Mouse (Mus musculus) B cell, adult 2 months (primary cell): ENCODE measurements around the gene Npas4.
A peak's percentile ranks its signal among the peaks of the same experiment; 100 is the strongest.

Experiments used
- DNase-seq, 2 experiments: peaks; one replicate each; pipeline ENCODE4 v3.0.0; 2022

The Npas4 gene

DNA sequence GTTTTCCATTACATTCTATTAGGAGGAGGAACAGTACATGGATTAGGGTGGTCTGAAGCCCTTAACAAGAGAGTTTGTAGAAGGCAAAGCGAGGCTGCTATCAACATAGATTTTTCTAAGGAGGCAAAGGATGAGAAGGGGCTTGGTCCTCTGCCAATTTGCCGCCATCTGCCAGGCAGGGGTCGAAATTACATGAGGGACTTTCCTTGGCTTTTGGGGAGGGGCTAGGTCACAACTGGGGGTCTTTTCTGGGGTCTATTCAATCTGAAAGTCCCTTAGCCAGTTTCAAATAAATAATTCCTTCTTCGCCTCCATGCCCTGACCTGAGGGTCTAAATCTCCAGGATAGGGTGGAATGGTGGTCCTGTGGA is at the start of gene Npas4:
Gene Npas4, minus strand, starts transcription at position 61 of the 370 bp plus-strand sequence.
- no peak for DNase-seq

DNA sequence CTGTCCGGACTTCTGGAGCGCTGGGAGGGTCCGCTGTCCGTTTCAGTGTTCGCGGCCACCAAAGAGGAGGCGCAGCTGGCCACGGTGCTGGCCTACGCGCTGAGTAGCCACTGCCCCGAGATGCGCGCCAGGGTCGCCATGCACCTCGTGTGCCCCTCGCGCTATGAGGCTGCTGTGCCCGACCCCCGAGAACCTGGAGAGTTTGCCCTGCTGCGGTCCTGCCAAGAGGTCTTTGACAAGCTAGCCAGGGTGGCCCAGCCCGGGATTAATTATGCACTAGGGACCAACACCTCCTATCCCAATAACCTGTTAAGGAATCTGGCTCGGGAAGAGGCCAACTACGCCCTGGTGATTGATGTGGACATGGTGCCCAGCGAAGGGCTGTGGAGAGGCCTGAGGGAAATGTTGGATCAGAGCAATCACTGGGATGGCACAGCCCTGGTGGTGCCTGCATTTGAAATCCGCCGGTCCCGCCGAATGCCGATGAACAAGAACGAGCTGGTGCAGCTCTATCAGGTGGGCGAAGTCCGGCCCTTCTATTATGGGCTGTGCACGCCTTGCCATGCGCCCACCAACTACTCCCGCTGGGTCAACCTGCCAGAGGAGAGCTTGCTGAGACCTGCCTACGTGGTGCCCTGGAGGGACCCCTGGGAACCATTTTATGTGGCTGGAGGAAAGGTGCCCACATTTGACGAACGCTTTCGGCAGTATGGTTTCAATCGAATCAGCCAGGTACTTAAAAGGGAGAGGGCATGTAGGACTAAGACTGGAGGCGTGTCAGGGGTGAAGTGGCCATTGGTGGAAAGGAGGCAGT is 49.4 kb upstream of the Npas4 start:
- DNase-seq = no peak

DNA sequence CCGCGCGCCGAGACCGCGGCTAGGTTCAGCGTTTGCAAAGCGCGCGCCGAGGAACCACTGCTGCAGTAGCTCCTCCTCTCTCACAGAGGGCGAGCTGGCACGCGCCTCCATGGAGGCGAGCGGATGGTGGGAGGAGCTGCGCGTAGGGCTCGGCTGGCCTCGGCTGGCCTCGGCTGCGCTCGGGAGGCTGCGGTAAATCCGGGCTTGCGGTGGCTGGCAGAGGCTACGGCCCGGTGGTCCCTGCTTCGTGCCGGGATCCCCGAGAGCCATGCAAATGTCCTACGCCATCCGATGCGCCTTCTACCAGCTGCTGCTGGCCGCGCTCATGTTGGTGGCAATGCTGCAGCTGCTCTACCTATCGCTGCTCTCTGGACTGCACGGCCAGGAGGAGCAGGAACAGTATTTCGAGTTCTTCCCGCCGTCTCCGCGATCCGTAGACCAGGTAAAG is 48.6 kb upstream of the Npas4 start, which contains the start of the genes B4gat1 and AC124502.3:
Gene B4gat1, plus strand, starts transcription at position 118 of the 448 bp plus-strand sequence.
Gene AC124502.3, plus strand, starts transcription at position 183 of the 448 bp plus-strand sequence.
- peak; percentile 84 for DNase-seq

DNA sequence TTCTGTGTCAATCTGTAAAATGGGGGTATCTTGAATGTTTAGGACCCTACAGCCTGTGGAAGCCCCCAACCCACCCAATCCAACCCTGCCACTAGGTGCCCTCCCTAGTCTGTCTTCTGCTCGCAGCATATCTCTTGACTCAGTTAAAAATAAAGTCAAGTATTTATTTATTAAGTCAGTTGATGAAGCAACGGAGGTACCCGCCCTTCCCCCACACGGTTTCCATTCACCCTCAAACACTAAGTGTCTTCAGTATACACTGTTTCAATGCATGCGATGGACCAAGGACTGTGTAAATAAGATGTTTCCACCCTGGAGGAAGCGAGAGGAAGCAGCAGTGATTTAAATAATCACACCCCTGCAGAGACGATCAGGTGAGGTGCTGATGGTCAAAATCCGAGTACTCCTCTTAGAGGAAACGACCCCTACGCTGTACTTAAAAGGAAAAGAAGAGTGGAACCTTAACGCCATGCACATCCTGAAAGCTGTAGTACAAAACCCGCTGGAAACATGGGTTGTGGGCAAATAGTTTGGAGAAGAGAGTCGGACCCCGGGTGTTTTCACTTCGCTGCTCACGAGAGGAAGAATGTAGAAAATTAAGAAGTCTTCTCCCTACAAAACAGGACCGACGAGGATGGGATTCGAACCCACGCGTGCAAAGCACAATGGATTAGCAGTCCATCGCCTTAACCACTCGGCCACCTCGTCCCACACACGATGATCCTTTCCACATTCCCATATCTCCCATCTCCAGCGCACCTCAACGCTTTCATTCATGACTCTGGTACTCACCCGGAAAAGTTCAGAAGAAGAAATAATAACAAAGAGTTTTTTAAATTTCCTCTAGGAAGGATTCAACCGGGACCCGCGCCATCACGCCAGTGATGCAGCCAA is 47.8 kb upstream of the Npas4 start:
- DNase-seq = peak; percentile 56 to 58

DNA sequence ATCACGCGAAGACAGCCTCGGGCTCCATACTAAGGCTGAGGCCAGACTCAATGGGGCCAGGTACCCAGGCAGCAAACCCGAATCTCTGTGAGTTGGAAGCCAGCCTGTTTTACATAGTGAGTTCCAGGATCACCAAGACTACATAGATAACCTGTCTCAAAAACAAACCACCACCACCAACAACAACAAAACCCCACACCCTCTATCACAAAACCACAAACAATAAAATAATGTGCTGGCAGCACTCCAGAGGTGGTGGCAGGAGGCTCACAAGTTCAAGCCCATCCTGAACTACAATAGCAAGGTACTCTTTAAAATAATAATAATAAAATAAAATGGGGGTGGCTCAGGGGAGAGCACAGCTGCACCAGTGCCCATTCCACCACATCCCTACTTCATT is 46.5 kb upstream of the Npas4 start:
- DNase-seq = no peak

DNA sequence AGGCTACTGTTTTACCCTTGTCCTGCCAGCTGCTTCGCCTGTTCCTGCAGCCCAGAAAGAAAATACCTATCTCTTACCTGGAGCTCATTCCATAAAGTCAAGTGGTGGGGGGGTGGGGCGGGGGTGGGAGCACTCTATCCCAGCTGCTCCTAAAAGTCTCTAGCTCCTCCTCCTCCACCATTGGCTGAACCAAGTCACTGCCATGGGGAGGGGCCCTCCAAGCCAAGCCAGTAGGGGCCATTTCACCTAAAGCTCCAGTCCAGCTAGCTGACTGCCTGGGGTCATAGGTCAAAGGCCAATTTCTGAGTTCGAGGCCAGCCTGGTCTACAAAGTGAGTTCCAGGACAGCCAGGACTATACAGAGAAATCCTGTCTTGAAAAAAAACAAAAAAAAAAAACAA is 42.6 kb upstream of the Npas4 start:
- DNase-seq = no peak

DNA sequence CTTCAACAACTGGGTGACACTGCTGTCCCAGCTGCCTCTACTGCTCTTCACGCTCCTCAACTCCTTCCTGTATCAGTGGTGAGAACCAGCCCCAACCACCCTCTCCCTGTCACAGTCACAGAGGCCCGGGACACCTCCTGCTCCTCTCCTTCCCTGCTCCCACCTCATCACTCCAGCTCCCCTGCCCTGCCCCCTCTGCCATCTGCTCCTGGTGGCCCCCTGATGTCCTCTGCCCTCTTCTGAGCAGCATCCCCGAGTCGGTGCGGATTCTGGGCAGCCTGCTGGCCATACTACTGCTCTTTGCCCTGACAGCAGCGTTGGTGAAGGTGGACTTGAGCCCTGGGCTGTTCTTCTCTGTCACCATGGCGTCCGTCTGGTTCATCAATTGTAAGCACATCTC is 36.0 kb upstream of the Npas4 start:
- no peak for DNase-seq

DNA sequence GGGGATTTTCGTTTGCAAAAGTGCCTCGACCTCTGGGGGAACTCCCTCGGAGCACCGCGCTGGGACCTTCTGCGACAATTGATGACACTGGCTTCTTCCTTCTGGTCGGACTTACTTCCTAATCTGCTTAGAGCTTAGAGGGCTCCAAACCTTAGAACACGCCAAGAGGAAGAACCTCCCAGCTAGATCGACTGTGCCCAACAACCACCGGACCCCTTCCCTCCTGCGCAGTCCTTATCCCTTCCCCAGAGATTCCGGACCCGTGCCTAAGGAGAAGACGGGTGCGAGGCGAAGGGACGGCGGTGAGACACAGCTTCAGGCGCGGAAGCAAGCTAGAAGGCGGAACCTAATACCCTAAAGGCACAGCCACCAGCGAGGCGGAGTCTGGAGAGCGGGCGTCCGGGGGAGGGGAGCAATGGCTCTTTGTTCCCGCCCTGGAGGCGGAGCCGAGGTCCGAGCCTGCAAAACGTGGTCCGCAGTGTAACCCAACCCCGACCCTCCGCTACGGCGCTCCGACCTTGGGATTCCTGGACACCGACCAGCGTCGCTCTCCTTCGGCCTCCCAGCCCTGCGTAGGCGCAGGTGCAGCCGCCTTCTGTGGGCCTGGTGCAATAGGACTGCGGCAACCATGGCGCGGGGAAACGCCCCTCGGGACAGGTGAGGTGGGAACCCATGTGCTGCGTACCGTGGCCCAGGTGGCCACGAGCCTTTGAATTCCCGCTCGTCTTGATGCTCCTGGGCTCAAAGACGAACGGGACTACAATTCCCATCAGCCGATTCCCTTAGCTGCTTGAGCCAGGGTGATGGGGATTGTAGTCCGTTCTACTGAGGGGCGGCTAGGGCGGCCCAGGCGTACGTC is 33.7 kb upstream of the Npas4 start, which contains the start of gene Slc29a2:
Gene Slc29a2, plus strand, starts transcription at position 240 of the 859 bp plus-strand sequence.
- peak; percentile 90 to 91 for DNase-seq

DNA sequence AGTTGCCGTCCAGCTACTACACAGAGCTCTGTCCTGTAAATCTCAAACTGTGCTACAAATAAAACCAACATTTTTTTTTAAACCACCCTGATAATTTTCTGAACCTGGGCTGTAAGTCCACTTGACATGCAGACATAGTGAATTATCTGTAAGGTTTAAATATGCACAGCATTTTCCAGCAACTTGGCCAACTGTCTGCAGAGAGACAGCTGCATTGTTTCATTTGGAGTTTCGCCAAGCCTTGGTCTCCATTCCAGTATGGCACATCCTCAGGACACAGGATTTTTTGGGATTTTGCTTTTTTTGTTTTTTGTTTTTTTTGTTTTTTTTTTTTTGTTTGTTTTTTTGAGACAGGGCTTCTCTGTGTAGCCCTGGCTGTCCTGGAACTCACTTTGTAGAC is 31.3 kb upstream of the Npas4 start:
- no peak for DNase-seq

DNA sequence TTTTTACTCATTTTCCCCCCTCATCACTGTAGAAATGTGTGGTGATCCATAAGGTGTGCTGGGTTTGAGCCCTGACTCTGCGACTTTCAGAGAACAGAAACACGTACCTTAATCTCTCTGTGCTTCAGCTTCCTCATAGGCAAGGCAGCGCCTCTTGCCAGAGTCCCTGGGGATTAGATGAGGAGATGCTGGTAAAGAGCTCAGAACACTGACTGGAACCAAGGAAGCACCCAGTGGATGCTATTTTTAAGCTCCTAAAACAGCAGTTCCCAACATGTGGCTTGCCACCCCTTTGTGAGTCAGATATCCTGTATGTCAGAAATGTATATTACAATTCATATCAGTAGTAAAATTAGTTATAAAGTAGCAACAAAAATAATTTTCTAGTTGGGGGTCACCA is 28.1 kb upstream of the Npas4 start:
- no peak for DNase-seq

DNA sequence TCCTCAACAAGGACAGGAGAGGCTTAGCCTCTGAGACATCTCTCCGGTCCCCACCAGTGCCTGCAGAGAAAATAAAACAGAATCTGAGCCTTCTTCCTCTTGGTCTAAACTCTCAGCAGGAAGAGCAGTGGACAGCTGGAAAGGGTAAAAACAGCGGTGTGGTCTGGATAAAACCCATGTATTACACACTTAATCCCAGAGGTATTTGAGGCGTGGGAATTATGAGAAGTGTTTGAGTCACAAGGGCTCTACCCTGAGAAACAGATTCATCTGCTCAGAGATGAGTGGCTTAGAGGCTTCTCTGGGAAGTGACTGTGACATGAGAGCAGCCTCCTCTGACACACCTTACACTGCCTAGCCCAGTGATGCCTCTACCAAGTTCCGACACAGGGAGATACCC is 27.5 kb upstream of the Npas4 start:
- DNase-seq = no peak

DNA sequence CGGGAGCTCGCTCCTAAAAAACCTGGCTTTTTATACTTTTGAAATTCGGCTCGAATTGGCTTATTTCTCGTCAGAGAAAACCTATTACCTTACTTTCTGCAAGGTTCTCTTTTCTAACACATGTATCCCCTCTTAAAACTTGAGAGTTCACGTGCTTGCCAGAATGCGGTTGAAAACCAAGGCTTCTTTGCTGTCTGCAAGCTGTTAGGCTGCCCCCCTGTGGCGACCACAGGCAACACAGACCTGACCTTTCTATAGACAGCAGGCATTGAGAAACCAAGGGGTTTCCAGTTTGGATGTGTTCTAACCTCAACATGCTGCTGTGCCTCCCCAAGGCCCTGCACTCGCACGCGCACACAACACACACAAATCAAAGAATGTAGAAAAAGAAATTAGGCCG is 26.7 kb upstream of the Npas4 start:
- peak; percentile 84 to 87 for DNase-seq

DNA sequence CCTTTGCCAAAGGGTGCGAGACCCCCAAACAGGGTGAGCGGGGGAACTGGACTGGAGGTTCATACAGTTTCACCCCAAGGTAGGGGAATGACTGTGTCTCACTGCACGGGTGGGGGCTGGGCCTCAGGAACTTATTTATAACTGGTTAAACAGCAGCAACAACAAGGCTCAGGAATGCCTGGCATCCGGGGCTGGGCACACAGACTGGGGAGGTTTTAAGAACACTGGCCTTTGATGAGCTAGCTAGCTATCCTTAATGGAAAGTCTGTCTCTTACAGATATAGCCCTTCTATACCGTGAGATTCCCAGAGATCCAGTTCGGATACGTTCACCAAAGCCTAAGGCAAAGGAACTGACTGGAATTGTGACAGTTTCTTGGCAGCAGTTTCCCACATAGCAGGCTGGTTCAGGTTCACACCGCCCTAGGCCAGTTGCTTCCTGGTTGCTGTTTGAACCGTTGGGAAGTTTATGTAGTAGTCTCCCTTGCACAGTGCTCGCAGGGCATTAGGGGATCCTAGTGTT is 26.2 kb upstream of the Npas4 start:
- no peak for DNase-seq

DNA sequence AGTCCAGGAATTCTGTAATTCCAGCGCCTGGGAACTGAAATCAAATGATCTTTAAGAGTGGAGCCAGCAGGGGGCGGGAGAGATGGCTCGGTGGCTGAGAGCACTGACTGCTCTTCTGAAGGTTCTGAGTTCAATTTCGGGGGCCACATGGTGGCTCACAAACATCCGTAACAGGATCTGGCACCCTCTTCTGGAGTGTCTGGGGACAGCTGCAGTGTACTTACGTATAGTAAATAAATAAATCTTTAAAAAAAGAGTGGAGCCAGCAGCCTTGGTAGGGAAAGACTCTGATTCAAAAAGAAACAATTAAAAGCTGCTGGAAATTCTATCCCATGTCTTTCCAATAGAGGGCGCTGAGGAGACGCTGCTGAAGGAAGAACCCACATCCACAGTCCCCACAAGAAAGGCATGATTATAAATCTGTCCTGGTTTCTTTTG is 24.9 kb upstream of the Npas4 start:
- DNase-seq = peak; percentile 50

DNA sequence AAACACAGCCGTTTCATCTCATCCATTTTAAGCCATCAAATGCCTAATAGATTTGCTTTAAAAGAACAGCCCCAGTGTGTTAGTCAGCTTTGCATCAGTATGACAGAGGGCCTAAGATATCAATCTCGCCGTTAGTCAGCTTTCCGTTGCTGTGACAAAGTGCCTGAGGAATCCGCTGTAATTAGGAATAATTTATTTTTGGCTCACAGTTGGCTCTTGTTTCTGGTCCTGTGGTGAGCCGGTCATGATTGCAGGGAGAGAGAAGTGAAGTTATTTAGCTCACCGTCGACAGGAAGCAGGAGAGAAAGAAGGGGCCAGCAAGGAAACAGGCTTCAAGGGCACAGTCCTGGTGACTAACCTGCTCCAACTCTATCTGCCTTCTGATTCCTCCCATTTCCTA is 23.0 kb upstream of the Npas4 start:
- no peak for DNase-seq

DNA sequence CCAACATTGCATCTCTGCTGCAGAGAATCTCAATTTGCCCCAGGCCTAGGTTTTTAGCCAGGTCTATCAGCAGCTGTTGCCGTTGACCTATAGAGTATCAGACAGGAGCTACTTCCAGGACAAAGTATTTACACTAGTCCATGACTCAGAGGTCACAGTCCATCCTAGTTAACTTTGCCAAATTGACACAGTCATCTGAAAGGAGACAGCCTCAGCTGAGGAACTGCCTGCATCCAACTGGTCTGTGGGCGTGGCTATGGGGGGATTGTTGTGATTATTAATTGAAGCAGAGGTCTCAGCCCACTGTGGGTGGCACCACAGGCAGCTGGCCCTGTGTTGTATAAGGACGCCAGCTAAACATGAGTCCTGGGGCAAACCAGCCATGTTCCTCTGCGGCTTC is 14.8 kb upstream of the Npas4 start:
- no peak for DNase-seq

DNA sequence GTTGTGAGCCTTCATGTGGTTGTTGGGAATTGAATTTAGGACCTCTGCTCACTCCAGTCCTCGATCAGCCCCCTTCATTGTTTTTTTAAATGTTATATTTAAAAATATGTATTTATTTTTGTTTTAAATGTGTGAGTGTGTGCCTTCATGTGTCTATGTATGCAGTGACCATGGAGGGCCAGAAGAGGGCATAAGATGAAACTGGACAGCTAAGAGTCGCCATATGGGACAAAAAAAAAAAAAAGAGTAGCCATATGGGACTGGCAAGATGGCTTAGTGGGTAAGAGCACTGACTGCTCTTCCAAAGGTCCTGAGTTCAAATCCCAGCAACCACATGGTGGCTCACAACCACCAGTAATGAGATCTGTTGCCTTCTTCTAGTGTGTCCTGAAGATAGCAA is 13.5 kb upstream of the Npas4 start:
- DNase-seq = peak in 1 of 2 experiments; percentile 21

DNA sequence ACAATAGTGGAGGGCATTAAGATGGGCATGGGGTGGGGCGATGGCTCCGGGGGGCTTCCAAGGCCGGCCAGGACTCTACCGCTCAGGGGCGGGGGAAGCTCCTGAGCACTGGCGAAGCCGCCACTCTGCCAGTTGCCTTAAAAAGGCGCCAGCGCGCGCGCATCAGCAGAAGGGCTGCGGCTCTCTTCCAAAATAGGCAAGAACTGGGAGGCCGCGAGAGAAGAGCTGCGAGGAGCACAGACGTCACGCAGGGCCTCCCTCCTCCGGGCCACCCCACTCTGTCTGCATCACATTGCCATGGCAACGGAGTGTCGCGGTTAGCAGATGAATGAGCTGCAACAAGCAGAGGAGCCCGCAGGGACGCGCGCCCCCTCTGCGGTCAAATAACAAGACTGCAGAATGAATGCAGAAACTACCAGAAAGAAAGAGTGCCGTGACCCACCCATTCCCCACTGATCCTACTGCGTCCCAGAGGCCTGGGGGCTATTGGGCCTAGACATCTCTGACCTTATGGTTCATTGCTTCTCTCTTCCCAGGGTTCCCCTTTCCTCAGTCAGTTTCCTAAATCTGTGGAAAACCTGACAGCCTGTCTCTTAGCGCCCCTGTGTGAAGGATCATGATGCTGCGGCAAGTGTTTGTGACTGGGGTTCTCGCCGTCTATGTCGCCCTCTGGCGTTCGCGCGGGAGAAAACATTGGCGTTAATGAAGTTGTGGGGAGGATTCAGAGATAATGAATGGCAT is 11.7 kb upstream of the Npas4 start:
- DNase-seq = peak; percentile 83 to 84

DNA sequence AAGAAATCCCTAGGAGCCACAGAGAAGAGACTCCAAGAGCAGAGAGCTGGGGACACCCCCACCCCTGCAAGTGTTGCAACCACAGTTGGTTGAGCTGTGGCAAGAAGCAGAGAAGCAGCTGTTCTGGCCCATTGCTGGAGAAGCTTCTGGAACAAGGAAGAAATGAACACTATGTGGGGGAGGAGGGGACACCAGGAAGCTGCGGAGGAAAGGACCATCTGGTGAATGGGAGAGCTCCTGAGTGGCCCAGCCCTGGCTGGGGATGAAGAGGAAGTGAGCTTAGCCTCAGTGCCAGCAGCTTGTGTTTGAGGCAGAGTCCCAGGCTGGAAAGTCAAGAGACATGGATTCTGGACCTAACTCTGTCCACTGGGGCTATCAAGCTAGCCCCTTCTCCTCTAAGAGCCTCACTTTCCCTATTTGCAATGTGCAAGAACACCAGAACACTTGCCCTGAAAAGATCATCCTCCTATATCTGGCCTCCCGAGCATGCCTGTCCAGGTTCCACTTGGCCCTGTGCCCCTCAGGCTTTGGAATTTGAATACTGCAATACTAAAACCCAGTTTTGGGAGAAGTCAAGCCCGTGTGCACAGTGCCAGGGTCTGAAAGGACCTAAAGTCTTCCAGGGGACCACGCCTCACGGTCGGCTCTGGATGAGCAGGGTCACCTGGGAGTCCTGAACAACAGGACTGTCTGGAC is 9.5 kb upstream of the Npas4 start:
- no peak for DNase-seq

DNA sequence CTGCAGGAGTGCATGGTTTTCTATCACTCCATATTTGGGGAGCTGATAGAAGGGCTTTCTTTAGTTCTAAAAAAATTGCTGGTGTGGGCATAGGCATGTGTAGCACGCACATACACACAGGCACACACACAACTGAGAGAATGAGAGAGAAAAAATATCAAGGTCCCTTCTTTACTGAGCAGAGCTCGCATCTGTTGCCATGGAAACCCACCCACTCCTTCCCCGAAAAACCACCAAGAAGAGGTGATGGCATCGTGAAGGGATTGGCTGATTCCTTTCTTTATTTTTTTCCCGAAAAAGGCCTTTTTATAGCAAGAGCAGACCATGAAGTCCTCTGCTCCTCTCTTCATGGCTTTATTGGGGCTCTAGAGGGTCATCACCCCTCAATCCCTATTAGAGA is 3.9 kb upstream of the Npas4 start:
- DNase-seq = no peak

DNA sequence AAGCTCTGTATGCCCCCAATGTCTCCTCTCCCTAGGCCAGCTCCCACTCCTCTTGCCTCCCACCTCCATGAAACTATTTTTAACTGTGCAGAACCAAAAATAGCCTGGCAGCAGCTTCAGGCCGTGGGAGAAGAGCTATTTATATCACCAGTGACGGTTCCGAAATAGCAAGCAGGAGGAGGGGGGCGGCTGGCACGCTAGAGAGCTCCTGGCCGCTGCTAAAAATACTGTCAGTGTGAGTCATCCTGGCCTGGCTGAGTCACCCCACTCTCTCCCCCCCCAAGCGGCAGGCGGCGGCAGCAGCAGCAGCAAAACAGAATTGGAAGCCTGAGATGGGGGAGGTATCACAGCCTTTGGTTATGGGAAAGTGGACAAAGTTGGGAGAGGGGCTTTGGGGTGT is 2.8 kb upstream of the Npas4 start:
- peak; percentile 40 to 42 for DNase-seq
